Mouse (Mus musculus) ES-E14 (cell line): ENCODE measurements around the gene Plxdc2.

Source experiments
- HCFC1 ChIP-seq: IDR thresholded peaks from 2 replicates; pipeline ENCODE4 v1.6.1; 2012; ENCODE audit warnings: low read length, inconsistent platforms, borderline replicate concordance; ENCODE audit not compliant: insufficient read depth
- MAFK ChIP-seq: IDR thresholded peaks from 2 replicates; pipeline ENCODE4 v1.6.1; 2014; ENCODE audit warnings: mild to moderate bottlenecking, low read depth, low read length, inconsistent platforms; ENCODE audit not compliant: insufficient read depth
- ZNF384 ChIP-seq: IDR thresholded peaks from 2 replicates; pipeline ENCODE4 v1.6.1; 2012; ENCODE audit warnings: low read depth, low read length, inconsistent platforms

GRCm38 (mm10) chr2:16344564-16344963 is 11.5 kb upstream of the Plxdc2 start:
- TF ChIP-seq ZNF384 = no peak
- TF ChIP-seq MAFK = no peak
- TF ChIP-seq HCFC1 = no peak
